Mouse (Mus musculus) neural tube, postnatal 0 days (tissue): ENCODE results near the gene Myoz2. TPM values are rescaled to one million over a fixed set of nuclear protein-coding genes. Genes with fewer than 3 reads are reported as not detected.

Source experiments
- microRNA-seq: library from miRNA; unstranded; fragments of <30 nt; microRNA quantifications from one replicate; pipeline ENCODE4, GENCODE M21; 2016
- polyA plus RNA-seq: library from polyadenylated mRNA; unstranded; fragments of >200 nt; fragmentation: Nextera tagmentation; extraction: Ambion mirVana; gene quantifications from 2 replicates; pipeline ENCODE4 v1.2.1, GENCODE M21; 2015

Myoz2 gene
- 0.74 and 1.0 TPM in 2 replicates for polyA plus RNA-seq

DNA sequence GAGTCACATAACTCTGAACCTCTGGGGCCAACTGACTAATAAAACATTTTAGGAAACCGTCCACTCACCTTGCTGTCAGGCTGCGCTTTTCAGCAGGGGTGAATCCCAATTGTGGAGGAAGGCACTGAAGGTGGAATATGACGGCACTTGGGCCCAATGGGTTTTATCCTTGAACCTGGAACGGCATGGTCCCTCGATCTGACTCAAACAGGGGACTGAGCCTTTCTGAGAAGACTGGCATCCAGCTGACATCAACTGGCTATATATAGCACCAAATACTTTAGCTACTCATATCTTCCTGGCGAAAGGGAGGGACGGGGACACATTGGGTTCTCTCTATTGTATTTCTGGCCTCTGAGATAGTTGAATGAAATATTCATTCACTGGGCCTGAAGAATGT is at the start of gene Myoz2:
Myoz2 (minus strand) TSS at position 264 of the 400 bp plus-strand sequence.

GRCm38 (mm10) chr3:122984249-122985182 is 50.3 kb downstream of the Myoz2 start, which contains the start of gene Usp53:
Gene Usp53 (minus strand): TSS chr3:122984510.

Small RNA genes within 50 kb of the gene (microRNA-seq; reads per million reads assigned to microRNA genes)
- gene Gm22066: not detected

Other genes starting within 250 kb of the Myoz2 start
- gene Fabp2, start 139.9 kb downstream of the Myoz2 start, polyA plus RNA-seq: not detected in 2 replicates
- gene Gm10959, start 115.7 kb downstream of the Myoz2 start, polyA plus RNA-seq: not detected in 2 replicates
- gene 1810037I17Rik, start 110.8 kb downstream of the Myoz2 start, polyA plus RNA-seq: 128 and 145 TPM in 2 replicates
- 16.6 and 17.1 TPM in 2 replicates for gene Usp53, start 50.5 kb downstream of the Myoz2 start, polyA plus RNA-seq
- 1.8 and 1.9 TPM in 2 replicates for gene Synpo2, start 201.1 kb upstream of the Myoz2 start, polyA plus RNA-seq
- 15.3 and 15.7 TPM in 2 replicates for gene Sec24d, start 232.4 kb upstream of the Myoz2 start, polyA plus RNA-seq